Mouse (Mus musculus) lung, embryonic 14.5 days (tissue): ENCODE measurements around the gene Cdc42se2. TPM values are rescaled to one million over a fixed set of nuclear protein-coding genes. Genes with fewer than 3 reads are reported as not detected.
A peak's percentile ranks its signal among the peaks of the same experiment; 100 is the strongest.

Experiments
- ATAC-seq: fragments of 200-750 bp; cut with Nextera tagmentation; 2 replicates; pipeline ENCODE4 v1.8.0; 2017; ENCODE audit warnings: mild to moderate bottlenecking, moderate TSS enrichment, moderate library complexity; ENCODE audit not compliant: insufficient read depth
- DNase-seq: peaks from one replicate; pipeline ENCODE4 v3.0.0-alpha.2; 2015
- H3K27ac ChIP-seq: fragments of 300-500 bp; sonication (generic); 2 replicates; pipeline ENCODE4 v1.5.1; 2014; ENCODE audit warnings: low read depth, mild to moderate bottlenecking, moderate library complexity
- H3K27me3 ChIP-seq: fragments of 300-500 bp; sonication (generic); 2 replicates; pipeline ENCODE4 v1.6.1; 2014; ENCODE audit warnings: low read length, control low read depth; ENCODE audit not compliant: insufficient read depth
- H3K36me3 ChIP-seq: fragments of 300-500 bp; sonication (generic); 2 replicates; pipeline ENCODE4 v1.6.1; 2014; ENCODE audit warnings: control low read depth; ENCODE audit not compliant: insufficient read depth
- H3K4me1 ChIP-seq: fragments of 300-500 bp; sonication (generic); 2 replicates; pipeline ENCODE4 v1.6.1; 2014; ENCODE audit warnings: antibody characterized with exemption, control low read depth; ENCODE audit not compliant: insufficient read depth
- H3K4me2 ChIP-seq: fragments of 300-500 bp; sonication (generic); 2 replicates; pipeline ENCODE4 v1.6.1; 2014; ENCODE audit warnings: mild to moderate bottlenecking
- H3K4me3 ChIP-seq: fragments of 300-500 bp; sonication (generic); 2 replicates; pipeline ENCODE4 v1.5.1; 2014; ENCODE audit warnings: low read depth, low read length
- H3K9ac ChIP-seq: fragments of 300-500 bp; sonication (generic); 2 replicates; pipeline ENCODE4 v1.6.1; 2014
- H3K9me3 ChIP-seq: fragments of 300-500 bp; sonication (generic); 2 replicates; pipeline ENCODE4 v1.6.1; 2016; ENCODE audit warnings: low read depth, low read length, control low read depth
- CTCF ChIP-seq: IDR thresholded peaks from 2 replicates; pipeline ENCODE4 v1.5.1; 2016; ENCODE audit warnings: antibody characterized with exemption, low read depth
- WGBS: fragments of 180-500 bp; shearing (Covaris S2); extraction: QIAGEN DNeasy Blood & Tissue Kit; methylation state at CpG from one replicate; pipeline ENCODE4 v1.1.7; 2014; 5-methylcytosine and 5-hydroxymethylcytosine counted together
- polyA plus RNA-seq: library from polyadenylated mRNA; unstranded; fragments of >200 nt; fragmentation: Nextera tagmentation; extraction: Ambion mirVana; gene quantifications from 2 replicates; pipeline ENCODE4 v1.2.1, GENCODE M21; 2014

The Cdc42se2 gene
- polyA plus RNA-seq, 1 experiment from 2014 or later = 90.0 TPM

- WGBS = 89% methylated on average over 5 of the region's 5 CpGs
- H3K4me2 ChIP-seq = no peak overlapping the region
- peaks cover 36% of the 10 kb centered on the region for H3K36me3 ChIP-seq
- no peak overlapping the region for H3K27ac ChIP-seq
- no peaks in the 10 kb centered on the region for H3K27me3 ChIP-seq
- H3K4me3 ChIP-seq = no peak overlapping the region
- no peaks in the 10 kb centered on the region for H3K9me3 ChIP-seq
- H3K4me1 ChIP-seq = no peaks in the 10 kb centered on the region
- DNase-seq = no peak
- TF ChIP-seq CTCF = no peak
- H3K9ac ChIP-seq = no peak overlapping the region
- no peak for ATAC-seq
Observed at GRCm38 (mm10) chr11:54697611-54698010, 89.9 kb downstream of the Cdc42se2 start.

- peaks cover 50% of the 10 kb centered on the region for H3K36me3 ChIP-seq
- 54% methylated on average over 4 of the region's 4 CpGs for WGBS
Observed at GRCm38 (mm10) chr11:54695951-54696350, 91.5 kb downstream of the Cdc42se2 start.

GRCm38 (mm10) chr11:54694291-54694690 lies 93.2 kb downstream of the Cdc42se2 start:
- WGBS = 69% methylated on average over 8 of the region's 8 CpGs
- Histone ChIP-seq H3K4me2 (no peak overlapping the region), H3K9ac (no peak overlapping the region), H3K36me3 (peaks cover 62% of the 10 kb centered on the region), H3K27ac (no peak overlapping the region), H3K27me3 (no peaks in the 10 kb centered on the region), H3K4me1 (no peaks in the 10 kb centered on the region), H3K9me3 (no peaks in the 10 kb centered on the region), H3K4me3 (no peak overlapping the region)
- ATAC-seq (no peak), DNase-seq (no peak)
- no peak for TF ChIP-seq CTCF

More at GRCm38 (mm10) chr11:54695951-54696350, 91.5 kb downstream of the Cdc42se2 start:
- DNase-seq (peak; percentile 63), ATAC-seq (no peak)
- H3K9me3 ChIP-seq = no peaks in the 10 kb centered on the region
- no peak overlapping the region for H3K9ac ChIP-seq
- no peaks in the 10 kb centered on the region for H3K4me1 ChIP-seq
- no peak overlapping the region for H3K4me2 ChIP-seq
- no peak overlapping the region for H3K4me3 ChIP-seq
- no peak for TF ChIP-seq CTCF
- no peak overlapping the region for H3K27ac ChIP-seq
- H3K27me3 ChIP-seq = no peaks in the 10 kb centered on the region

- no peak overlapping the region for H3K9ac ChIP-seq
- H3K27me3 ChIP-seq = no peaks in the 10 kb centered on the region
- H3K27ac ChIP-seq = no peak overlapping the region
- H3K4me3 ChIP-seq = no peak overlapping the region
- ATAC-seq = no peak
- H3K4me1 ChIP-seq = no peaks in the 10 kb centered on the region
- TF ChIP-seq CTCF = no peak
- H3K4me2 ChIP-seq = no peak overlapping the region
- DNase-seq = no peak
- H3K36me3 ChIP-seq = peaks cover 64% of the 10 kb centered on the region
- H3K9me3 ChIP-seq = no peaks in the 10 kb centered on the region
- 89% methylated on average over 6 of the region's 6 CpGs for WGBS
Observed at GRCm38 (mm10) chr11:54693696-54694095, 93.8 kb downstream of the Cdc42se2 start.

GRCm38 (mm10) chr11:54691179-54691578 lies 96.3 kb downstream of the Cdc42se2 start:
- H3K36me3 ChIP-seq = peaks cover 53% of the 10 kb centered on the region
- no peak for TF ChIP-seq CTCF
- H3K4me1 ChIP-seq = no peaks in the 10 kb centered on the region
- no peak overlapping the region for H3K4me2 ChIP-seq
- ATAC-seq = no peak
- no peak overlapping the region for H3K27ac ChIP-seq
- H3K27me3 ChIP-seq = no peaks in the 10 kb centered on the region
- no peak overlapping the region for H3K4me3 ChIP-seq
- WGBS = 68% methylated on average over 4 of the region's 4 CpGs
- H3K9me3 ChIP-seq = no peaks in the 10 kb centered on the region
- DNase-seq = peak; percentile 30
- no peak overlapping the region for H3K9ac ChIP-seq

- Histone ChIP-seq H3K4me3 (no peak overlapping the region), H3K27me3 (no peaks in the 10 kb centered on the region), H3K27ac (no peak overlapping the region), H3K9ac (no peak overlapping the region), H3K4me2 (no peak overlapping the region), H3K4me1 (no peaks in the 10 kb centered on the region), H3K9me3 (no peaks in the 10 kb centered on the region), H3K36me3 (peaks cover 48% of the 10 kb centered on the region)
- TF ChIP-seq CTCF = no peak
- ATAC-seq (no peak), DNase-seq (no peak)
- 83% methylated on average over 4 of the region's 4 CpGs for WGBS
Observed at GRCm38 (mm10) chr11:54690171-54690570, 97.3 kb downstream of the Cdc42se2 start.

GRCm38 (mm10) chr11:54684831-54685230 lies 102.6 kb downstream of the Cdc42se2 start:
- H3K27me3 ChIP-seq = no peaks in the 10 kb centered on the region
- H3K4me3 ChIP-seq = no peak overlapping the region
- H3K36me3 ChIP-seq = peaks cover 39% of the 10 kb centered on the region
- H3K27ac ChIP-seq = no peak overlapping the region
- no peak overlapping the region for H3K9ac ChIP-seq
- no peak overlapping the region for H3K4me2 ChIP-seq
- WGBS = 77% methylated on average over 2 of the region's 2 CpGs
- H3K9me3 ChIP-seq = no peaks in the 10 kb centered on the region
- no peak for DNase-seq
- ATAC-seq = no peak
- H3K4me1 ChIP-seq = no peaks in the 10 kb centered on the region
- TF ChIP-seq CTCF = no peak

- no peaks in the 10 kb centered on the region for H3K4me1 ChIP-seq
- 92% methylated on average over 2 of the region's 2 CpGs for WGBS
- DNase-seq (no peak), ATAC-seq (no peak)
- H3K27me3 ChIP-seq = no peaks in the 10 kb centered on the region
- H3K9me3 ChIP-seq = no peaks in the 10 kb centered on the region
- no peak overlapping the region for H3K27ac ChIP-seq
- no peak overlapping the region for H3K4me3 ChIP-seq
- TF ChIP-seq CTCF = no peak
- H3K36me3 ChIP-seq = peaks cover 41% of the 10 kb centered on the region
- H3K4me2 ChIP-seq = no peak overlapping the region
- H3K9ac ChIP-seq = no peak overlapping the region
Observed at GRCm38 (mm10) chr11:54679141-54679540, 108.3 kb downstream of the Cdc42se2 start.
